Mouse (Mus musculus) embryo, embryonic 9.5 days (tissue): ENCODE measurements at regions not wholly inside any gene's neighbourhood (a gene's known extent, or its start where the extent isn't known, plus 50 kb on each side); places are given as distances from the start of the nearest gene placed in this dataset.

ENCODE experiments used
- DNase-seq: peaks from one replicate; pipeline ENCODE4 v3.0.0-alpha.2; 2017; ENCODE audit errors: extremely low spot score

DNA sequence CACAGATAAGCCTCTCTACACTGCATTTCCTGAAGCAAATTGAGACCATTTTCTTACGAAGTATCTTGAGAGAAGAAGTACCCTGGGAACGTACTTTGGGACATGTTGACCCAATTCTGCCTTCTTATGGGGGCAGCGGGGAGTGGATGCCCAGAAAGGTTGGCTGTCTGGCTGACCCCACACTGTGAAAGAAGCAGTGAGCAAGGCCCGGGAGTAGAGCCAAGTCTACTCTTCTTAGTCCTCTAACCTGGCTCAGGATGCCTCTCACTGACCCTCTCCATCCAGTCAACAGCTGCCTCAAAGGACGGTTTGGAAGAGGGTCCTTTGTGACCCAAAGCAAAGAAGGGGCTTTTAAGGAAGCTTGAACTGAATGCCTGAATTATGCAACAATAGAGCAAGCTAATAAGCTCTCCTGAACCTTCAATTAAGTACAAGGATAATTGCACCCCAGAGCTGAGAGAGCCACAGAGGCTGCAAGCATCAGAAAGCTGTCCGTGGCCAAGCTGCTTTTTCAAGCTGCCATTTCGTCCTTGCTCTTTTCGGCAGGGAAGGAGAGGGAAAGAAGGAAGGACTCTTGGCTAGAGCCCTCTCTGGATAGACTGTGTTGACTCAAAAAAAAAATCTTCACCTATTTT lies 70.3 kb downstream of the Pctp start:
- DNase-seq, result no peak

GRCm38 (mm10) chr11:89929115-89929988 lies 73.3 kb downstream of the Pctp start:
- DNase-seq, result no peak

DNA sequence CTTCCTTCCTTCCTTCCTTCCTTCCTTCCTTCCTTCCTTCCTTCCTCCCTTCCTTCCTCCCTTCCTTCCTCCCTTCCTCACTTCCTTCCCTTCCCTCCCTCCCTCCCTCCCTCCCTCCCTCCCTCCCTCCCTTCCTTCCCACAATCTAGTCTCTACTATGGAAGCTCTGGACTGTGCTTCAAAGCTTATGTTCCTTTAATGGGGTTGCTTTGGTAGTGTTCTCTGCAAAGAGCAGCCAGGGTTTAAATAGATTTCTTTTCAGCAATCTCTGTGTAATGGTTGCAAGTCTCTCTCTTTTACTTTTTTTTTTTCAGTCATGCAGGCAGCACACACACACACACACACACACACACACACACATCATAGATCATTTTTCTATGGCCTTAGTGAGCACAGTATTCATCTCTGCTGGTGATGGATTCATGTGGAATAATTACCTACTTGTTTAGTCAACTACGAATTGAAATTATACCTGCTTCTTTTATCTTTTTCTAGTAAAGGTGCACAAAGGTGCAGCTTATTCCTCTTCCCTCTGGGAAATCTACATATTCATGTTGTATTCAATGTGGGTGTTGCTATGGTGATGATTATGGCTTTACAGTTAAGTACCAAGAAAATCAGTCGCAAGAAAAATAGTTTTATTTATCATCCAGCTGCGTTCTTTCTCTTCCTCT lies 75.1 kb downstream of the Pctp start:
- DNase-seq, result no peak

DNA sequence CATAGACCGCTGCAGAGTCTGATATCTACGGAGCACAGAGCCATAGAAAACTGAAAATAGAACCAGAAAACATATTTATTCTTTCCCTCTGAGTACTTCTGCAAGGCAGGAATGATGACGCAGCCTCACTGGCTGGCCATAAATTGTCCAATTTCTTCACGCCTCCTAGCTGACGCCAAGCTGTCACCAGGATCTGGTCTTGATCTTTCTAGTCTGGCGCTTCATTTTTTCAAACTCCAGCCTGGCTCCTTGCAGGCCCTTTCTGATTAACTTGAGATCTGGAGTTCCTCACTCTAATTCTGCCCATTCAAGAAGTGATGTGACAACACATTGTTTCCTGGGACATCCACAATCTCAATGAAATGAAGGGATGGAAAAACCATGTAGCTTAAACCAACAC lies 80.1 kb downstream of the Pctp start:
- no peak for DNase-seq

DNA sequence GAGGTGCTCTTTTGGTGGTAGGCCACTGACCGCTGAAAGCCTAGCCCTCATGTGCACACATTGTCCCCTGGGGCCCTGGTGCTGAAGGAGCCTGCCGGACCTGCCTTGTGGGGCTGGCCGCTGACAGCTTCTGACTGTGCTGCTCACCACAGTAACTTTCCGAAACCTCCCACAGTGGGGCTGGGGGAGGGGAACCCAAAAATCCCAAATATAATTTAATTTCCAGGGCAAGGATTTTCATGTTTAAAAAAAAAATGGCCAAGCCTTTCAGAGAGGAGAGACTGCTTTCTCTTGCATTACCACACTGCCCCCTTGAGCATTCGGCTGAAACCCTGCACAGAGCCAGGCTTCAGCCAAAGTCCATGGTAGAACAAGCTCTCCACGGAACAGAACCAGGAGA lies 81.5 kb downstream of the Pctp start:
- DNase-seq, result peak; percentile 28

GRCm38 (mm10) chr11:89915795-89916194 lies 86.9 kb downstream of the Pctp start:
- no peak for DNase-seq

DNA sequence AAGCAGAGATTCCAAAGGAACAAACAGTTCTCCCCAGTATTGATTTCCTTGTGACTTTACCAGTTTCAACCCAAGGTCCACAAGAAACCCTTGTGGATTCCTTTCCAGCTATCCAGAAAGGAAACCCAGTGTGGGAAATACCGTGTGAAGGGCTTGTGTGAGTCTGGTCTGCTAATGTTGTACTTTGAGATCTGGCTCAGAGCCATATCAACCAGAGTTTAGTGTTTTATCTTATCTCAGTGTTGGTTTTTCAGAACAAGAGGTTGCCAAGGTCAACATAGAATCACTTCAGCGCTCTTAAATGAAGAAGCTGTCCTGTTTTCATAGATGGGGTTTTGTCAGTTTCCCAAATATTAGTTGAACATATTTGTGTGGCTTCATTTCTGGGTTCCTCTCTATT lies 88.1 kb downstream of the Pctp start:
- no peak for DNase-seq

DNA sequence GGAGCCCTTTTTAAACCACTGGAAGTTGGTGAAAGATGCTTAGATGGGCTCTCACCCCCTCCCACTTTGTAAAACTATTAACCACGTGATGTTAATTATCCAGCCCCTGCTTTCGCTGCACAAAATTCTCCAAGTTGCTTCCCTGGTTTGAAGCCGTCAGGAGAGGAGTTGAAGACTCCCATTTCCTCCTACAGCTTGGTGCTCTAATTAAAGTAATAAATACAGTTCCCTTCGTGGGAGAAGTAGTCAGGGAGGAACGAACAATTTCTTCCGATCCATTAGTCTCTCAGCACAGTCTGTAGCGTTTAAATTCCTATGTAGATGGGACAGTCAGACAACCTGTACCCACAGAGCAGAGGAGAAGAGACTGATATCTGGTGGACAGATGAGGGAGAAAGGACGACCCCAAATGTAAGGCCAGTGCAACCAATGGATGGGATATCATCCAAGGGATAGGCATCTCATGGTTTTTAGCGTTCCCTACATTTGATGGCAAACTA lies 101.4 kb downstream of the Pctp start:
- DNase-seq, result no peak

DNA sequence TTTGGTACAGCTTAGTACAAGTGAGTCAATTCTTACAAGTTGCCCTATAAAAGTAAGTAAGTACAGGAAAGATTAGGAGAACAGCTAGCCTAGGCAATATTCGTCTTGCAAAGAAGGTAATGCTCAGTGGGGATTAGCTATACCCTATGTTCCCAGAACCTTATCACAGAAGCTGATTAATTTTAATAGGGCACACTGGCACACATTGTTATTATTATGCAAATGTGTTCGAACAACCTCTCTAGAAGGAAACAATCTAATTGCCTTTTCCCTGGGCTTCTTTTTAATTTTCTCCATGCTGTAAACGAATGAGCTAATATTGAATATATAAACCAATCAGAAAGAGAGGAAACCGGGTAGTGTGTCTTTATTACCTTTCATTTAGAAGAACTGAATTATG lies 104.2 kb downstream of the Pctp start:
- no peak for DNase-seq

- DNase-seq, result no peak
These were observed 105.8 kb downstream of the Pctp start for GRCm38 (mm10) chr11:89896854-89897253.

DNA sequence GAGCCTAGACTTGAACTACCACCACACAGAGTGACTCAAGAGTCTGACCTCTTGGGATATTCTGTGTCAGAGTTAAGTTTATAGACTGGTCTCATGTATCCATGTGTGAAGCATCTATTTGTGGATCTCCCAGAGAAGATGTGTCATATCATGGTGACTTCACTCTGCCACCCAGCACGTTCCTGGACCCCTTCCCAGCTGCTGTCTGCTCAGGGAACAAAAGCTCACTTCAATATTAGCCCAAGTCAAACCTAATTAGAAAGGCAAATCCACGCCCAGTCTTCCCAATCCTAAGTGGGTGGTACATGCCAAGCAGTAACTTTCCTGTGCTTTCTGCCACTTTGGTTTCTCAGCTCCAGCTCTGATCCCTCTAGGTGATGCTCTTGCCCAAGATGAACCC lies 94.1 kb upstream of the Ankfn1 start:
- no peak for DNase-seq

GRCm38 (mm10) chr11:89867575-89867974 lies 90.1 kb upstream of the Ankfn1 start:
- DNase-seq, result no peak

DNA sequence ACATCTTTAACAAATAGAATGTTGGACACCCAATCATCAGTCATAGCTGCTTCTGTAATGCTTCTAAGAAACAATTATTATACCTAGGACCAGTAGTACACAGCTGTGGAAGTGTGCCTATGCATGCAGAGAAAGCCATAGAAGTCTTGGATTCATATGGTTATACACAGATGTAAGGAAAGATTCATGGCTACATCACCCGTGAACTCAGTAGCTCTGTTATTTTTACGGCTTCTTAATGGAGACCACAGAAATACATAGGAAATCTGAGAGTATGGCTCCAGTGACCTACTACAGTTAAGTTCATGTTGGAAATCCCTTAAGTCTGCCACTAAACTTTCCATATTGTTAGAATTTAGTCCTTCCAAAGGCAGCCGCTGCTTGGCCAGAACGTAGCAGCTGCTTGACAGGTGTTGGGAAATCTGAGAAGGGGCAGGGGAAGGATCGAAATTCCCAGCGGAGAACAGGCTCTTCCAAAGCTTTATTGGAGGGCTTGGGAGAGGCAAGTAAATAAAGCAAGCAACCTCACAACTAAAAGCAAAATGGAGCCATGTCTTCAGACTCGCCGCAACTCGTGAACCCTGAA lies 78.8 kb upstream of the Ankfn1 start:
- DNase-seq, result peak; percentile 11

DNA sequence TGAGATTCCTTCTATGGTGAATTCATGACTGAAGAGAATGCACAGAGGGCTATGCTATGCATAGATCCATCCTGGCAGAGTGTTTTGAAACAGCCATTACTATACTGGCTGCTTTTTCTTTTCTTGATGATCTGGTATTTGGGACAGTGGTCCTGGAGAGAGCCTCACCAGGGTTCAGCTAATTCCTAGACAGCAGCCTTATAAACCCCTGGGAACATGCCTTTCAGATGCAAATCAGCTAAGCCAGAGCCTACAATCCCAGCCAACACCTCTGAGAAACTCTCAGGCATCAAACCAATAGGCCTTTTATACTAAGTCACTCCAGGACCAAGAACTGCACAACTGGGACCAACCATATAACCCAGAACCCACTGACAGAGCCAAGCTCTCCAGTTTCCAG lies 64.4 kb upstream of the Ankfn1 start:
- DNase-seq, result no peak

DNA sequence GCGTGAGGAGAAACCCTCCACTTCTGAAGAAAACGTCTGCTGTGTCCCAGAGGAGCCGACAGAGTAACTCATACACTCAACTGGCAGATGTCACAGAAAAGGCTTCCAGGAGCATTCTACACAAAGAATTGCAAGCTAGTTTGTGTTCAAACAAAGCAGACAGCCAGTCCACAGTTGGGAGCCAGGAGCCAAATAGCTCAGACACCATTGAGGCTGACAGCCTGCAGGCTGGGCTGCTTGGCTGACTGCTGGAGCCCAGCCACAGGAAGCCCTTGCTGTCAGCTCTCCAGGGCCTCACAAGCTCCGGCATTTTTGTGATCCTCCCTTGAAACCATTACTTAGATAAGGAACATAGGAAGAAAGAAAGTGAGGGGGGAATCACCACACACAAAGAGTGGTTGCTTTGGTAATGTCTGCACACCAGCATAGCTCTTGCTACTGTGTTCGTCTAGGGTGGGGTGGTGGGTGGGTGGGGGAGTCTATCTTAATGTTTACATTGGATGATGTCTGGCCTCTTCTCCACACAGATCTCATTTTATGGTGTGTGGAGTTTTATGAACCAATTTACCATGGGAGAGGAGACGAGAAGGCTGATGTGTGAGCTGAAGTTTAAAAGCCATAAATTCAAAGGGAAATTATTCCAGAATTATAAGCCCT lies 62.3 kb upstream of the Ankfn1 start:
- peak; percentile 10 for DNase-seq

- no peak for DNase-seq
These were observed 60.5 kb upstream of the Ankfn1 start for GRCm38 (mm10) chr11:89837995-89838394.

DNA sequence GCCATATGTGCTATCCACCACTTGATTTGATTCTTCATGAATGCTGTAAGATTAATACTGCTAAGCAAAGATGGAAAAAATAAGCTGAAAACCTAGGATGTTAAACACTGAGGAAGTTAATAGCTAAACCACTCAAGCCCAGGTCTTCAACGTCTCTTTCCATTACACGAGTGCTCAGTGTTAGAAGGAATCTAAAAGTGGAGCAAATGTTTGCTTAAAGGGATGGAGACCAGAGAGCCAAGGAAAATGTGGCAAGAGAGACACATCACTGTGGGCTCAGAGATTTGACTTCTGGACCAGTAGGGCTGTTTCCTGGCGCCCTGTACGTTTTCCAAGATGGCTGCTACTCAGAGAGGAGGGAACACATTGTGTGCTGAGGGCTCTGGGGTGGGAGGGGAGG lies 59.4 kb upstream of the Ankfn1 start:
- no peak for DNase-seq

- DNase-seq, result no peak
These were observed 56.6 kb upstream of the Ankfn1 start for GRCm38 (mm10) chr11:89834068-89834467.

GRCm38 (mm10) chr11:89831577-89832110 lies 54.2 kb upstream of the Ankfn1 start:
- DNase-seq, result no peak
